Mouse (Mus musculus) thymus, adult 2 months (tissue): ENCODE data around the gene Chrna9. TPM values are rescaled to one million over a fixed set of nuclear protein-coding genes. Genes with fewer than 3 reads are reported as not detected.

Source experiments
- DNase-seq: peaks from one replicate; pipeline ENCODE4 v3.0.0; 2021
- H3K27ac ChIP-seq: fragments of 200-500 bp; 2 replicates; pipeline ENCODE4 v1.5.1; 2012; ENCODE audit warnings: low read length, control low read depth; ENCODE audit not compliant: control insufficient read depth, insufficient read depth
- H3K27me3 ChIP-seq: fragments of 200-500 bp; 2 replicates; pipeline ENCODE4 v1.6.1; 2012; ENCODE audit warnings: mild to moderate bottlenecking, low read length, moderate library complexity, mixed read lengths; ENCODE audit not compliant: control insufficient read depth, insufficient read depth
- H3K36me3 ChIP-seq: fragments of 200-500 bp; 2 replicates; pipeline ENCODE4 v1.6.1; 2012; ENCODE audit warnings: mild to moderate bottlenecking, low read length, moderate library complexity; ENCODE audit not compliant: control insufficient read depth, insufficient read depth
- H3K4me1 ChIP-seq: fragments of 200-500 bp; replicated peaks from 2 replicates; pipeline ENCODE4 v1.6.1; 2012; ENCODE audit warnings: low read length; ENCODE audit not compliant: control insufficient read depth, insufficient read depth
- H3K4me3 ChIP-seq: fragments of 200-500 bp; 2 replicates; pipeline ENCODE4 v1.5.1; 2012; ENCODE audit warnings: mild to moderate bottlenecking, low read length, control low read depth, moderate library complexity; ENCODE audit not compliant: control insufficient read depth, insufficient read depth
- CTCF ChIP-seq: fragments of 200-500 bp; IDR thresholded peaks from 2 replicates; pipeline ENCODE4 v1.5.1; 2012; ENCODE audit warnings: mild to moderate bottlenecking, control low read depth, low read length, moderate library complexity, borderline replicate concordance; ENCODE audit not compliant: control insufficient read depth, poor library complexity, insufficient read depth; ENCODE audit errors: extremely low read depth
- POLR2A ChIP-seq: fragments of 200-500 bp; IDR thresholded peaks from 2 replicates; pipeline ENCODE4 v1.6.1; 2012; ENCODE audit warnings: mild to moderate bottlenecking, low read length, control low read depth, moderate library complexity; ENCODE audit not compliant: control insufficient read depth, poor library complexity, insufficient read depth; ENCODE audit errors: extremely low read depth
- WGBS: fragments of 180-500 bp; shearing (Covaris S2); methylation state at CpG from one replicate; pipeline ENCODE4 v1.1.7; 2018; 5-methylcytosine and 5-hydroxymethylcytosine counted together
- polyA plus RNA-seq: library from polyadenylated mRNA; depleted of rRNA; stranded (reverse); fragments of >200 nt; gene quantifications from 2 replicates; pipeline ENCODE4 v1.2.3, GENCODE M21; 2012; rRNA removed

Chrna9 gene
- polyA plus RNA-seq = 212 and 251 TPM in 2 replicates

DNA sequence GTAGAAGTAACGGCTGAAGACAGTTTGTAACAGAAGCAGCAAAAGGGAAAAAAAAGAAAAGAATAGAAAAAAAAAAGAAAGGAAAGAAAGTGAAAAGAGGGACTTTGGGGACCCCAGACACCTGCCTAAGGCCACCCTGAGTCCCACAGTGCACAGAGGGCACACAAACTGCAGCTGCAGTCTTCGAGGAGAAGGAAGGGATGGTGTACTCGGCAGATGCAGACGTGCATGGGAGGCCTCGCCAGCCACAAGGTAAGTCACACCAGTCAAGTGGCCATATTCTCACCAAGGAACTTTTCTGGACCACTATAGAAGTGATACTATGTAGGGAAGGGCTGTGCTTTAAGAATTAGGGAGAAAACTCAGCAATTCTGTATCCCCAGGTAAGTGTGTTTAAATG is at the start of gene Chrna9:
Gene Chrna9 (plus strand): TSS at position 139 of the 400 bp plus-strand sequence.
- peak within 1 kb of the TSS; percentile 80 for H3K4me3 ChIP-seq
- H3K27me3 ChIP-seq = no peaks in the 10 kb centered on the region
- no peaks in the 10 kb centered on the region for H3K36me3 ChIP-seq
- WGBS = 6% methylated on average over 5 of the region's 5 CpGs
- peak; percentile 72 for DNase-seq
- H3K27ac ChIP-seq = peak within 1 kb of the TSS; percentile 100
- H3K4me1 ChIP-seq = peaks cover 31% of the 10 kb centered on the region
- TF ChIP-seq CTCF (no peak), POLR2A (peak; percentile 76)

DNA sequence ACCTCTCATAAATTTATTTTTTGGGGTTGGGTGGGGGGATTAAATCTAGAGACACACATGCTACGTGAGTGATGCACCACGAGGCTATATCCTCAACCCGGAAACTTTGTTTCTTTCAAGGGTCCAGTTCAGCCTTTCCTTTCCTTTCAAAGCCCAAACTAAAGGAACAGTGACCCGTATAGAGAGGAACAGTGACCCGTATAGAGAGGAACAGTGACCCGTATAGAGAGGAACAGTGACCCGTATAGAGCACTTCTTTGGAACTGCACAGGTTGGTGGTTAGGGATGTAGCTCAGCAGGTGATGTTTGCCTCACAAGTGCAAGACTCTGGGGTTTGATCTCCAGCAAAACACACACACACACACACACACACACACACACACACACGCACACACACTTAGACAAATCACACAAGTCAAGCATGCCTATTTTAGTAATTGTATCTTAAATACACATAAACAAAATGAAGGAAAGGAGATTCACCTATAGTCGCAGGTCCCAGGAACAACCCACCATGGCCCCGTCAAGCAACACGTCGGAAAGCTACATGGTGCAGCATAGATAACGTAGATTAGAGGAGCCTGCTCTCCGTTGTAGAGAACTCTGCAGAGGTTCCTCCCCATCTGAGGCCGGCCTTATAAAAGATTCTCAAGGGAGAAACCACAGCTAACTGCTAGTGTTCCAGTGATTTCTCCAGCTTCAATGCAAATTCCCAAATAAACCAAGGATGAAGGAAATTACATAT is 48.9 kb upstream of the Chrna9 start:
- Histone ChIP-seq H3K36me3 (peaks cover 79% of the 10 kb centered on the region), H3K4me3 (no peak overlapping the region), H3K27me3 (no peaks in the 10 kb centered on the region), H3K4me1 (peaks cover 53% of the 10 kb centered on the region), H3K27ac (no peak overlapping the region)
- WGBS = 88% methylated on average over 15 of the region's 15 CpGs
- no peak for DNase-seq
- TF ChIP-seq CTCF = no peak
- TF ChIP-seq POLR2A = no peak

DNA sequence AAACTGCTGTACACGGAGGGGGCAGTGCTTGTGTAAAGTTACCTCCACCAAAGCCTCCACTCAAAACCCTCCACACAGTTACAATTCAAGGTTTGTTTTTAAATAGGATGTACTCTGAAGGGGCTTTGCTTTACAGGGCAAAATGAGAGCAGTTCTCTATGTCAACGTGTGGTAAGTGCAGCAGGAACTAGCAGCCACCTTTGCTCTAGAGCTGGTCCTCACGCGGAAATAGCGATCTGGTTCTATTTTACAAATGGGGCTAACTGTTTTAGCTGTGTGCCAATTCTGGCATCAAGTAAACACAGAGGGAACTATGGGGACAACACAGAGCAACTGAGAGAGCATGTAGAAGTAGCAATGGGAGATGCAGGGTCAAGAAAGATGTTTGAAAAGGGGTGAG is 46.6 kb upstream of the Chrna9 start:
- Histone ChIP-seq H3K4me1 (peaks cover 47% of the 10 kb centered on the region), H3K27me3 (no peaks in the 10 kb centered on the region), H3K4me3 (no peak overlapping the region), H3K27ac (peak overlapping the region; percentile 29), H3K36me3 (peaks cover 84% of the 10 kb centered on the region)
- WGBS = 53% methylated on average over 5 of the region's 5 CpGs
- DNase-seq = no peak
- no peak for TF ChIP-seq POLR2A
- TF ChIP-seq CTCF = no peak

DNA sequence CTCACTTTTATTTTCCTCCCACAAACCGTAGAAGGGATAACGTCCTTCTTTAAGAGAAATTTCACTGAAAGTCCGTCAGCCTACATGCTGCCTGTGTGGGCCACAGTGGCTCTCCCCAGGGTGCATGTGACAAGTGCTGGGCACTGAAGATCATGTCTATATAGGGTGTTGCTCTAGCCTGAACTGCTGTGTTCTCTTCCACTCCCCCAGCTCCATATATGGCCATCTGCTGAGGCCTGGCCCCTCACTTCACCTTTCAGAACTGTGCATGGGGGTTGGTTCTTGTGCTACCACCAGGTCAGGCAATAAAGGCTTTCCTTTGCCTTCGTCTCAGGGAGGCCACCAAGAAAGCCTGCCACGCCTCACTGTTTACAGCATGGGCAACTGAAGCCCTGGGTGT is 45.7 kb upstream of the Chrna9 start:
- H3K4me1 ChIP-seq = peaks cover 45% of the 10 kb centered on the region
- peaks cover 86% of the 10 kb centered on the region for H3K36me3 ChIP-seq
- WGBS = 69% methylated on average over 5 of the region's 5 CpGs
- TF ChIP-seq POLR2A = no peak
- TF ChIP-seq CTCF = no peak
- H3K27ac ChIP-seq = peak overlapping the region; percentile 29; the same call in 1 of the 2 replicates
- no peak for DNase-seq
- H3K4me3 ChIP-seq = no peak overlapping the region
- H3K27me3 ChIP-seq = no peaks in the 10 kb centered on the region

DNA sequence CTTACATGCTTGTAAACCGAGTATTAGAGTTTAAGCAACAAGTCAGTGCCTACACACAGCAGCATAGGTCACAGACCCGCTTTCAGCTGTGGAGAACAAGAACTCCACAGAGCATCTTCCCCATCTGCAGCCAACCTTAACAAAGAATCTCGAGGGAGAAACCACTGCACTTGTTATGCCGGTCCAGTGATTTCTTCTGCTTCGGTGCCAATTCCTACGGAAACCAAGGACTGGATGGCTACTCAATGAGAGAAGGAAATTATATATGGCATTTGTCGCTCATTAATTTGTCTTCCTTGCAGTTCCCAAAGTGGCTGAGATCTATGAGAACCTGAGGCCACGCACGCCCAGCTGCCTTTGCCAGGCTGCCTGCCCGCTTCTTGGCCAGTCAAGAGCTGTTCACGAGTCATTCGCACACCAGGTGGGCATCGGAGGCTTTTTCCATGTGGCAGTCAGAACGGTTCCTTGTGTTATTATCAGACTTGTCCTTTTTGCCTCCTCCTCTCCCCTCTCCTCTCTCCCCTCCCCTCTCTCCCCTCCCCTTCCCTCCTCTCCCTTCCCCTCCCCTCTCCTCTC is 43.4 kb upstream of the Chrna9 start:
- Histone ChIP-seq H3K27ac (no peak overlapping the region), H3K4me1 (peaks cover 54% of the 10 kb centered on the region), H3K4me3 (no peak overlapping the region), H3K36me3 (peaks cover 79% of the 10 kb centered on the region), H3K27me3 (no peaks in the 10 kb centered on the region)
- DNase-seq = no peak
- WGBS = 83% methylated on average over 14 of the region's 14 CpGs
- TF ChIP-seq CTCF = no peak

DNA sequence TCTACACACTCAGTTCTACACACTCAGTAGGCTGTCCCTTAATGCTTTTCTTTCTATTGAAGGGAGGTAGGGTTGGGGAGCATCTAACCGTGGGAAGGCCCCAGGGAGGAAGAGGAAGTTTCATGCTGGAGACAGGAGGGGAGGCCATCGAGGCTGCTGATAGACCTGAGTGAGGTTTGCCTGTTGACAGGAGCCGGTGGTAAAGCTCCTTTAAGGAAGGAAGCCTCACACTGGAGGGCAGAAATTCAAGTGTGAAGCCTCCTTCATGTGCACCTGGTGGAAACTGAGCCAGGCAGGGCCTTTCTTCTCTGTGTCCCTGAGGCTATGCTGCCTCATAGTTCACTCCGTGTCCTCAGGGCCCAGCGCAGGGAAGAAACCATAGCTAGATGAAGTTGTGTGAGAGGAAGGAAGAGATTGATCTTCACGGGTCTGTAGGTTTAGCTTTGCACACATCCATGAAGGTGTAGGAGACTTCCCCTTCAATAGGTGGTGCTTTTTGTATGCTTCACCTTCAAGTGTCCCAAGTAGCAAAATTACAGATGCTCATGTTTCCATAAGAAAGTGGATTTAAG is 39.5 kb upstream of the Chrna9 start:
- TF ChIP-seq POLR2A = no peak
- TF ChIP-seq CTCF = no peak
- H3K27me3 ChIP-seq = no peaks in the 10 kb centered on the region
- no peak for DNase-seq
- peak overlapping the region; percentile 58; the same call in 1 of the 2 replicates for H3K27ac ChIP-seq
- H3K4me3 ChIP-seq = no peak overlapping the region
- peaks cover 59% of the 10 kb centered on the region for H3K36me3 ChIP-seq
- WGBS = 14% methylated on average over 6 of the region's 6 CpGs
- peaks cover 50% of the 10 kb centered on the region for H3K4me1 ChIP-seq

DNA sequence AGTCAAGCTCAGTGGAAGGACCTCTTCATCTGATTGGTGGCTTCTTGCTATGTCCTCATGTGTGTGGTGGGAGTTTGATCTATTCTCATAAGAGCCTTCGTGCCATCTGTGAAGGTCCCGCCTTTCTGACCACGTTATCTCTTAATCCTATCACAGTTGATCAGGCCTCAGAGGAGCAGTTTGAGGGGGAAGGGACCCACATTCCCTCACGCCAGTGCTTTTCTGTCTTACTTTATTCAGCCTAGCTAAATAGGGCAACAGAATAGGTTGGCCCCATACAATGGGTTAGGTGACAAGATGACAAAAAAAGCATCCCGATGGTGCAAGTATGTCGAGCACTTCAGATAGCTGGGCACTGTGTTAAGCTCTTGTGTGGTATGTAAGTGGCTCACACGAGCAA is 39.0 kb upstream of the Chrna9 start:
- TF ChIP-seq POLR2A = no peak
- TF ChIP-seq CTCF = no peak
- Histone ChIP-seq H3K27ac (no peak overlapping the region), H3K4me1 (peaks cover 51% of the 10 kb centered on the region), H3K4me3 (no peak overlapping the region), H3K27me3 (no peaks in the 10 kb centered on the region), H3K36me3 (peaks cover 54% of the 10 kb centered on the region)
- DNase-seq = no peak
- 62% methylated on average over 7 of the region's 7 CpGs for WGBS
